Mouse (Mus musculus): ENCODE results near the gene Tbx10.
"Not testable (repeated sequence)": the region's sequence is repeated elsewhere in the genome, so short reads cannot be mapped to it uniquely, and the experiment has no call there.

Gene Tbx10

GRCm38 (mm10) chr19:3974608-3975007 lies 17.9 kb upstream of the Tbx10 start:
- not testable (repeated sequence) for DNase-seq (ENCODE audit: inconsistent age in 2 of 2, low spot score in 1 of 2)

- DNase-seq (ENCODE audit: inconsistent age in 2 of 2, low spot score in 1 of 2): no peak
Observed at GRCm38 (mm10) chr19:3975866-3976265, 16.7 kb upstream of the Tbx10 start.

DNA sequence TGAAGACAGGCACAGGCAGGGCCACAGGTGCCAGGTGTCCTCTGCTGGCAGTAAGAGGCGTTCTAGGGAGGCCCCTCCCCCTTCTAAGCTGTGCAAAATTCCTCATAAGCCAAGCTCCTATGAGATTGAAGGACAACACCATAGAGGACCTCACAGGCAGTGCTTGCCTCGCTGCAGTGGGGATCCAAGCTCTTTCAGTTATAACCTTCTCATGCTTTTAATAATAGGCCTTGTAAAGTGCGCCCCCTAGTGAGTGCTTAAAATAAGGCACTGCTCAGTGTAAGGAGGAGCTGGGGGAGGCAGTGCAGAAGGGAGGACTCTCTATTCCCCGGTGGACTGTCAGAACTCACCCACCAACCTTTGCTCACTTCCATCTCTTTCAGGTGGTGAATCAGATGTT lies 12.2 kb upstream of the Tbx10 start:
- peak; percentile 73 to 94 for DNase-seq (ENCODE audit: inconsistent age in 2 of 2, low spot score in 1 of 2)

DNA sequence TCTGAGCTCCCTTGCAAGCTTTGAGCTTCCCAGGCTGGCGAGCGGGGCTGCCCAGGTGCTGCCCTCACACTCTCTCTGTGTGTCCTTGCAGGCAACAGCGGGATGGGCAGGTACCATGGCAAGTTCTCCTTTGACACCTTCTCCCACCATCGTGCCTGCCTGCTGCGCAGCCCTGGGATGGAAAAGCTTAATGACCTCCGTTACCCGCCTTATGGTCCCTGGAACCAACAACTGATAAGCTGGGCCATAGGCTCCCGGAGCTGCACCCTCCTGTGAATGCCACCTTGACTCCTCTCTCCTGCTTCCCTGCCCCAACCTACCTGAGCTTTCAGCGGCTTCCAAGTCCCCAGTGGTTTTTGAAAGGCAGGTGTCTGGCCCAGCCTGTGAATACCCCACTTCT lies 11.6 kb upstream of the Tbx10 start:
- no peak for DNase-seq (ENCODE audit: inconsistent age in 2 of 2, low spot score in 1 of 2)

- no peak for DNase-seq (ENCODE audit: inconsistent age in 2 of 2, low spot score in 1 of 2)
Observed at GRCm38 (mm10) chr19:3983527-3984200, 8.9 kb upstream of the Tbx10 start.

DNA sequence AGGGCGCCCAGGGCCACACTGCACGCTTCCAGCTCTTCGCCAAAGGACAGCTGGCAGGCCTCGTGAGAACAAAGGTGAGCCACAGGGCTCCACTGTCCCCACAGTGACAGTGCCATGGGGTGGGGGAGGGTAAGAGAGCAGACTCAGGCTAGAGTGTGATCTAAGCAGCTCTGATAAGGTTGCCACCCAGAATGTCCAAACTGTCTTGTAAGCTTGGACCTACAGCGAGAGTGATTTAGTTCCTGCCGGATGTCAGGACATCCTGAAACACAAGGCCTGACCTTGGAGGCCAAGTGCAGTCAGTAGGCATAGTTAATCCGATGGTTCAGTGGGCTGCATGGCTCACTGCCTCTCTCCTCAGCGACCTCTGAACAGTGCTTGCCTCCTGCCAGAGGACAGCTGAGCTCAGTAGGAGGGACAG lies 7.3 kb upstream of the Tbx10 start:
- DNase-seq (ENCODE audit: inconsistent age in 2 of 2, low spot score in 1 of 2): peak; percentile 86 to 88

GRCm38 (mm10) chr19:3986334-3986733 lies 6.2 kb upstream of the Tbx10 start, which contains the start of gene Acy3:
Acy3 (plus strand) TSS chr19:3986570.
- peak; percentile 90 to 96 for DNase-seq (ENCODE audit: inconsistent age in 2 of 2, low spot score in 1 of 2)

DNA sequence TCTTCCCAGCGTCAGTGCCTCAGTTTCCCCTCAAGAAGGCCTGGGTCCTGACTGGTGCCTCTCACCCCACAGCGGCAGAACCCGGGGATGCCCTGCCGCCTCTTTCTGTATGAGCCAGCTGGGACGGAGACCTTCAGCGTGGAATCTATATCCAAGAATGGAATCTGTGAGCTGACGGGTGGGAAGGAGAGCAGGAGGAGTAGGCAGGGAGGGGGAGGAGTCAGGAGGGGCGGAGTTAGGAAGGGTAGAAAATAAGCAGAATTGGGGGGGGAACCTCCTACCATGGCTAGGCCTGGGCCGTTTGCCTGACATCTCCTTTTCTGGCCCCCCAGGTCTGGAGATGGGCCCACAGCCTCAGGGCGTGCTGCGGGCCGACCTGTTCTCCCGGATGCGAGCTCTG lies 4.5 kb upstream of the Tbx10 start:
- DNase-seq (ENCODE audit: inconsistent age in 2 of 2, low spot score in 1 of 2): no peak

GRCm38 (mm10) chr19:3988750-3989149 lies 3.8 kb upstream of the Tbx10 start:
- no peak for DNase-seq (ENCODE audit: inconsistent age in 2 of 2, low spot score in 1 of 2)

DNA sequence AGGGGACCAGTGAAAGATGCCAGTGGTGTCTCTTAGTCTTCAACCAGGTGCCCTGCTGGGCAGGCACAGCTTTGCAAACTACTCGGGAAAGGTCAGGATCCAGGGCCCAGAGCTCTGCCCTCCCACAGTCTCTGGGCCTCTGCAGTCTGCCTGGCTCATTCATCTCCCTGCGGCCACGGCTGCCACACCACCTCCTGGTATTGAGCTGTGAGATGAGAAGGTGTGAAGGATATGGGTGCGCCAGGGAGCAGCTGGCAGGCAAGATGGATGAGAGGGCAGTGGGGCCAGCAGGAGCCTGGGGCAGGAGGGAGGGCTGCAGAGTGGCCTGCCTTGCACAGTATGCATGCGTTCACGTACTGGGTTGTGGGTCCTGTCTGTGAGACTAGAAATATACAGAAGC lies 1.7 kb upstream of the Tbx10 start:
- no peak for DNase-seq (ENCODE audit: inconsistent age in 2 of 2, low spot score in 1 of 2)

DNA sequence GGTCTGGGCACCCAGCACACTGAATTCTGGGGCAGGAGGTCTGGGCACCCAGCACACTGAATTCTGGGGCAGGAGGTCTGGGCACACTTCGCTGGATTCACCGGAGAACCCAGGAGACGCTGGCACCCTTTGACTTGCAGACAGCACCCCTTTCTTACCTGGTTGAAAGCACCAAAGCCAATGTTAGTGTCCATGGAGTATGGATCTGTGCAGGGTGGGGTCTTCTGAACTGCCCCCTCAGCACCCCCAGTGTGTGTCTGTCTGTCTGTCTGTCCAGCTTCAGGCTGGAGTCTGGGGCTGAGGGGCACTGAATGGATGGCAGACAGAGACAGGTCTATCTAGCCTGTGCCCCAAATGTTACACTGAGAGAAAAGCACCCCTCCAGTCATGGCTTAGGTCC lies 990 bp upstream of the Tbx10 start:
- no peak for DNase-seq (ENCODE audit: inconsistent age in 2 of 2, low spot score in 1 of 2)

DNA sequence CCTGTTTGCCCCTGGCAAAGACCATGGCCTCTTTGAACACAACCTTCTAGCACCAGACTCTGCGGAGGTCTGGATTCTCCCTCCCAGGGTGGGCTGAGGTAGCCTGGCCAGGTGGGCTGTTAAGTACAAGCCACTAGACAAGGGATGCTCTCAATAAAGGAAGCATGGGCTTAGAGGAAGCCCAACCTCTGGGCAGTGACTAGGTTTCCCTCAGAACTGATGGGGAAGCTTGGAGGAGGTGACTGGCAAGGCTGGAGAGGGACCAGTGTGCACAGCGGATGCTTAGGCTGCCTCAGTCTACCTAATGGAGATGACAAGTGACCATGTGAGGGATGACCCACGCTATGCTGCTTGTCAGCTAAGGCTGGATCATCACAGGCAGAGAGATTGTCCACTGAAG lies 586 bp upstream of the Tbx10 start:
- no peak for DNase-seq (ENCODE audit: inconsistent age in 2 of 2, low spot score in 1 of 2)

- DNase-seq (ENCODE audit: inconsistent age in 2 of 2, low spot score in 1 of 2): no peak
Observed at GRCm38 (mm10) chr19:3994932-3995331, 2.4 kb downstream of the Tbx10 start.

- no peak for DNase-seq (ENCODE audit: inconsistent age in 2 of 2, low spot score in 1 of 2)
Observed at GRCm38 (mm10) chr19:3995505-3995904, 3.0 kb downstream of the Tbx10 start.

DNA sequence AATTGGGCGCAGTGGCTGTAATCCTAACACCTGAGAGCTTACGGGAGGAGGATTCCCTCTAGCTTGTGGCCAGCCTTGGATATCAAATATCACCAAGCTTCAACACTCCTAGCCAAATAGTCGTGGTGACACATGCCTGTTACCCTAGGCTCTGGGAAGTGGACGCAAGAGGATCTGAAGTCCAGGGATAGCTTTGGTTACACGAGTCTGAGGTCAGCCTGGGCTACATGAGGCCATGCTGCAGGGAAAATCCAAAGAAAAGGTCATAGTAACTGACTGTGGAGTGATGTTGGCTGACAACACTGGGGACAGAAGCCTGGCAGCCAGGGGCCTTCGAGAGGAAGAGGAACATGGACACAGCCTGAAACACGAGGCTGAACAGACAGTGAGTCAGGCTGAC lies 3.6 kb downstream of the Tbx10 start:
- no peak for DNase-seq (ENCODE audit: inconsistent age in 2 of 2, low spot score in 1 of 2)

DNA sequence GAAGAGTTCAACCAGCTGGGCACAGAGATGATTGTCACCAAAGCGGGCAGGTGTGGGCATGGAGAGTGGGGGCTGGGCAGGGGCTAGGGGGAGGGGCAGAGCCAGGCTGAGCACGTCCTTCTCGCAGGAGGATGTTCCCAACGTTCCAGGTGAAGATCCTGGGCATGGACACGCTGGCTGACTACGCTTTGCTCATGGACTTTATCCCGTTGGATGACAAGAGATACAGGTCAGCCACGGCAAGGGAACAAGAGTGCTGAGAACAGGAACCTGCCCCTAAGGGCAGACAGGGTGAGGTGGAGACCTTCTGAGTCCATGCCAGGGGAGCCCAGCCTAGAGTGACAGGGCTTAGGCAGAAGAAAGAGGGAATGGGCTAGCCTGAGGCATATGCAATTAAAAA lies 4.2 kb downstream of the Tbx10 start:
- no peak for DNase-seq (ENCODE audit: inconsistent age in 2 of 2, low spot score in 1 of 2)

- no peak for DNase-seq (ENCODE audit: inconsistent age in 2 of 2, low spot score in 1 of 2)
Observed at GRCm38 (mm10) chr19:3997231-3997630, 4.7 kb downstream of the Tbx10 start.

- DNase-seq (ENCODE audit: inconsistent age in 2 of 2, low spot score in 1 of 2): no peak
Observed at GRCm38 (mm10) chr19:3998335-3998734, 5.8 kb downstream of the Tbx10 start.

DNA sequence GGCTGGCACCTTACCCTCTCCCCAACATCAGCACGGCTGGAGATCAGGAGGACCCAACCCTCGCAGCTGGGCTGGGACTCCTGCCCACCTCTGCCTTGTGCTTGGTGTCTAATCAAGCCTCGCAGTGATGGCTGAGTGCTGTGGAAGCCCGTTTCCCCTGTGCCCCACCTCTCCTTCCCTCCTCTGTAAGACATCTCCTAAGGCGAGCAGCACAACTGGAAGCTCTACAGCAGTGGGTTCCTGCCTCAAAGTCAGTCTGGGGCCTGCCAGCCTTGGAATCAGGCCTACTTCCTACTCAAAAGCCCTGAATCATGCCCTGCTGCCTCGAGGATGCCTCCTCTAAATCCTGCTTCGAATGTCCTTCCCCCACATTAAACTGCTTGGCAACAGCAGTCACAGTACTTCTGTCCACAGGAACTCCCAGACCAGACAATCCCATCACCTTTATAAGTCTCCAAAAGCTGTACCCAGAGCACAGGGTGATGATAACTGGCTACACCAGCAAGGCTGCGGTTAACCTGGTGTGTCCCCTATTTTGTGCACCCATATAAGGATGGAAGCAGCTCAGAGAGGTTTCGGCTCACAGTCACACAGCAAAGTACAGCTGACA lies 6.7 kb downstream of the Tbx10 start:
- no peak for DNase-seq (ENCODE audit: inconsistent age in 2 of 2, low spot score in 1 of 2)

- peak; percentile 98 to 99 for DNase-seq (ENCODE audit: inconsistent age in 2 of 2, low spot score in 1 of 2)
Observed at GRCm38 (mm10) chr19:4000119-4000900, 7.8 kb downstream of the Tbx10 start, which contains the start of the genes Nudt8 and Gm49405. Nudt8 (plus strand) TSS chr19:4000580. Gm49405 (plus strand) TSS chr19:4000626.

GRCm38 (mm10) chr19:4000949-4001525 lies 8.5 kb downstream of the Tbx10 start:
- DNase-seq (ENCODE audit: inconsistent age in 2 of 2, low spot score in 1 of 2): no peak

DNA sequence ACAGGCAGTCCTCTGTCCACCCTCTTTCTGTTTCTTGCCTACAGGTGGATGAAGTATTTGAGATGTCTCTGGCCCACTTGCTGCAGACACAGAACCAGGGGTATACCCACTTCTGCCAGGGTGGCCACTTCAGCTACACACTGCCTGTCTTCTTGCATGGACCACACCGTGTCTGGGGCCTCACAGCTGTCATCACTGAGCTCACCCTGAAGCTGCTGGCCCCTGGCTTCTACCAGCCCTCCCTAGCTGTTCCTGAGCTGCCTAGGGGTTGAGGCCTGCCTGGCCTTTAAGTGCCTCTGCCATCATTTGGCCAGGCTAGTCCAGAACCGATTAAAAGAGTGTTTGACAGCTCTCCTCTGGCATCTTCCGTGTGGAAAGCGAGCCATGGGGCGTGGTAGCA lies 9.2 kb downstream of the Tbx10 start:
- DNase-seq (ENCODE audit: inconsistent age in 2 of 2, low spot score in 1 of 2): no peak

All from adrenal gland, adult (tissue).